In genomic region chr6:146159641-146160040, GRCm38 (mm10) we compare ENCODE assay signal across 15 mouse cellular contexts.
DNase-seq lines count a peak whose midpoint lies in the region; ATAC-seq and TF ChIP-seq lines count a peak whose summit lies in the region.
"Had no signal": no experiment of that assay in that cellular context is flagged by ENCODE, and none has a peak within 500 bp of the region (broad histone marks: within the 10 kb centered on the region; RNA-seq: fewer than 3 reads in every experiment).

No protein-coding gene starts in this region.

- no peak for ATAC-seq in cerebellum, adult (ENCODE audit: insufficient number of reproducible peaks, low FRiP score, low TSS enrichment)
- ATAC-seq: midbrain, embryonic 15.5 days had no signal

- H3K4me1 ChIP-seq in MEL (ENCODE audit: control insufficient read depth in 1 of 2, insufficient read depth in 2 of 2, low read length in 2 of 2): no peaks in the 10 kb centered on the region
- peaks cover 2% of the 10 kb centered on the region; the same call in 1 of the 2 replicates for H3K4me1 ChIP-seq in lung, adult 2 months (ENCODE audit: control insufficient read depth, insufficient read depth, low read length)
- H3K4me1 ChIP-seq: hindbrain, embryonic 15.5 days; midbrain, embryonic 15.5 days had no signal

- 72% methylated on average over 4 of the region's 4 CpGs for WGBS in lung, adult 2 months

- no peak for TF ChIP-seq RAD21 in MEL (IDR thresholded peaks at IDR 0.05; ENCODE audit: low read depth, low read length)

- peak; percentile 42 for DNase-seq in cerebellum, adult 9-10 months
- no peak for DNase-seq in layer of hippocampus, adult 2 months (ENCODE audit: low spot score in 2 of 2)
- no peak for DNase-seq in layer of hippocampus, adult 9-10 months (ENCODE audit: low spot score)
- peak; percentile 53 for DNase-seq in MEL (ENCODE audit: low read depth, low spot score)
- peak; percentile 45 to 73 for DNase-seq in cerebellum, postnatal 25 days
- DNase-seq in lung, adult 2 months: no peak
- DNase-seq: kidney, adult 18-20 months; kidney, postnatal 10 days; lung, adult 18-20 months; thymus, adult 2 months had no signal

- peaks cover 0 to 2% of the 10 kb centered on the region in 2 experiments; a peak in 1 of 4 replicates for H3K36me3 ChIP-seq in MEL (ENCODE audit: control insufficient read depth in 1 of 2, insufficient read depth in 2 of 2, low read length in 2 of 2)
- H3K36me3 ChIP-seq: embryonic facial prominence, embryonic 13.5 days; hindbrain, embryonic 15.5 days; midbrain, embryonic 15.5 days had no signal

- H3K27me3 ChIP-seq in MEL (ENCODE audit: control insufficient read depth in 1 of 2, insufficient read depth in 2 of 2, low read length in 2 of 2): no peaks in the 10 kb centered on the region
- H3K27me3 ChIP-seq: embryonic facial prominence, embryonic 13.5 days; hindbrain, embryonic 15.5 days; midbrain, embryonic 15.5 days had no signal

- no peak for TF ChIP-seq CTCF in layer of hippocampus, adult 2 months (conservative IDR thresholded peaks at IDR 0.05)
- TF ChIP-seq CTCF in MEL (IDR thresholded peaks at IDR 0.05 in 2 of 3, conservative IDR thresholded peaks at IDR 0.05 in 1 of 3; ENCODE audit: control insufficient read depth in 1 of 3, insufficient read depth in 1 of 3, low read depth in 2 of 3, low read length in 3 of 3, poor library complexity in 1 of 3, severe bottlenecking in 1 of 3): no peak
- TF ChIP-seq CTCF in lung, adult 2 months (IDR thresholded peaks at IDR 0.05; ENCODE audit: insufficient read depth, low read length): no peak

- peak overlapping the region; percentile 70 for H3K27ac ChIP-seq in layer of hippocampus, adult 2 months
- no peak overlapping the region for H3K27ac ChIP-seq in MEL (ENCODE audit: control insufficient read depth, low read depth, low read length)
- H3K27ac ChIP-seq: embryonic facial prominence, embryonic 13.5 days; hindbrain, embryonic 15.5 days; macrophage; midbrain, embryonic 15.5 days had no signal

- no peaks in the 10 kb centered on the region for H3K9me3 ChIP-seq in MEL (replicated peaks; ENCODE audit: insufficient read depth, low read length)
- H3K9me3 ChIP-seq: embryonic facial prominence, embryonic 13.5 days; hindbrain, embryonic 15.5 days; midbrain, embryonic 15.5 days had no signal

- H3K4me3 ChIP-seq in layer of hippocampus, adult 2 months: no peak overlapping the region
- no peak overlapping the region for H3K4me3 ChIP-seq in MEL (ENCODE audit: control insufficient read depth in 1 of 2, insufficient read depth in 1 of 2, low read depth in 2 of 2, low read length in 2 of 2)
- no peak overlapping the region for H3K4me3 ChIP-seq in lung, adult 2 months (replicated peaks; ENCODE audit: extremely low read depth, low read depth, low read length)
- H3K4me3 ChIP-seq: embryonic facial prominence, embryonic 13.5 days; hindbrain, embryonic 15.5 days; midbrain, embryonic 15.5 days had no signal

- no peaks in the 10 kb centered on the region for H3K79me2 ChIP-seq in MEL (ENCODE audit: control insufficient read depth, insufficient read depth, low read length, poor library complexity)

- H3K9ac ChIP-seq in MEL (ENCODE audit: control insufficient read depth, low read depth, low read length, poor library complexity, severe bottlenecking): no peak overlapping the region
- H3K9ac ChIP-seq: embryonic facial prominence, embryonic 13.5 days; hindbrain, embryonic 15.5 days; midbrain, embryonic 15.5 days had no signal

- no peak for TF ChIP-seq POLR2A in MEL (IDR thresholded peaks at IDR 0.05; ENCODE audit: control insufficient read depth in 1 of 2, insufficient read depth in 1 of 2, low read depth in 1 of 2, low read length in 2 of 2, poor library complexity in 1 of 2)
- no peak for TF ChIP-seq POLR2A in lung, adult 2 months (IDR thresholded peaks at IDR 0.05; ENCODE audit: borderline replicate concordance, extremely low read depth, low read depth, low read length)

- TF ChIP-seq EP300 in MEL (IDR thresholded peaks at IDR 0.05; ENCODE audit: low read depth in 1 of 2, low read length in 2 of 2): no peak

TF ChIP-seq in MEL, 35 proteins besides CTCF, POLR2A, EP300 and RAD21:
- no peak for TF ChIP-seq POLR2AphosphoS2 (IDR thresholded peaks at IDR 0.05; ENCODE audit: low read length)
- no peak for TF ChIP-seq JUND (IDR thresholded peaks at IDR 0.05; ENCODE audit: low read depth, low read length)
- TF ChIP-seq USF2 (IDR thresholded peaks at IDR 0.05; ENCODE audit: borderline replicate concordance in 1 of 2, insufficient read depth in 1 of 2, low read depth in 1 of 2, low read length in 2 of 2): no peak
- no peak for TF ChIP-seq MAFK (IDR thresholded peaks at IDR 0.05; ENCODE audit: borderline replicate concordance, low read depth, low read length)
- 0 out of 2 replicates have a peak, but pooled peaks have one; percentile 17 for TF ChIP-seq GATA1 (IDR thresholded peaks at IDR 0.05; ENCODE audit: low read depth, low read length)
- no peak for TF ChIP-seq MAZ (IDR thresholded peaks at IDR 0.05; ENCODE audit: low read depth, low read length)
- no peak for TF ChIP-seq UBTF (IDR thresholded peaks at IDR 0.05; ENCODE audit: borderline replicate concordance, insufficient read depth, low read depth, low read length)
- no peak for TF ChIP-seq MEF2A (IDR thresholded peaks at IDR 0.05; ENCODE audit: extremely low read depth, insufficient replicate concordance, low read depth, low read length, poor library complexity, severe bottlenecking)
- TF ChIP-seq ZMIZ1 (IDR thresholded peaks at IDR 0.05; ENCODE audit: low read depth, low read length): no peak

Comparison
In these comparisons a context has a peak if more than half of its experiments do, and no peak if none do; other contexts are left out.
1. DNase-seq: peak in cerebellum, adult 9-10 months (single experiment), MEL (single experiment) and cerebellum, postnatal 25 days (2 of 2); none in layer of hippocampus, adult 2 months (0 of 2), layer of hippocampus, adult 9-10 months (single experiment) and lung, adult 2 months (single experiment).